Mouse (Mus musculus): ENCODE results near the gene Serbp1. TPM values are rescaled to one million over a fixed set of nuclear protein-coding genes. Genes with fewer than 3 reads are reported as not detected.

Serbp1 gene
- total and polyA plus RNA-seq, 2 experiments from 2014 or later, result 166 to 297 TPM

DNA sequence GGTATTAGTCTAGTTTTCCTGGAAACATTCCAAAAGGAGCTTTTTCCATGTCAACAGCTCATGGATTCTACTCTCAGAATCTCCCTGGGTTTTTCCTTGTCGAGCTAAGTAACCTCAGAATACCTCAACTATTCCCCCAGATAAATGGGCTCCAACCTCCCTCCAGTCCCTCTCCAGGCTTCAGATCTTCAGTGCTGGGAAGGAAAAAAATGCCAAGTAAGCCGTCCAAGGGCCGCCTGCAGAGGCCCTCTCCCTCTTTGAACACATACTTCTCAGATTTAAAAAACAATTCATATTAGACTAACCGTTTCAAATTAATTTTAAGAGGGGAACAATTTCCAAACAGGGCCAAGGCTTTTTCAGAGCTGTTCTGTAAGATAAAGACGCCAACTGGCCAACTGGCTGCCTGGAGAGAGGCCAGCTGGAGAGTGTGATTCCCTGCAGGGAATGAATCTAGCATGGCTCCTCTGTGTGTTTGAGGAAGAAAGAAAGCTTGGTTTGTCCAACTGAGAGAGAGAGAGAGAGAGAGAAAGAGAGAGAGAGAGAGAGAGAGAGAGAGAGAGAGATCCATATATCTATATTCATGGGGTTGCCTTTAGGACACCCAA lies 37.2 kb upstream of the Serbp1 start:
- no peaks in the 10 kb centered on the region for H3K36me3 ChIP-seq (ENCODE audit: insufficient read depth, low read length)
- ATAC-seq (ENCODE audit: low FRiP score) (no peak), DNase-seq (ENCODE audit: low spot score) (peak; percentile 63)
- 25% methylated on average over 5 of the region's 5 CpGs for WGBS
- no peaks in the 10 kb centered on the region for H3K9me3 ChIP-seq (ENCODE audit: low read length)
- TF ChIP-seq CTCF (IDR thresholded peaks at IDR 0.05), result no peak
- H3K4me3 ChIP-seq (ENCODE audit: low read depth, low read length), result no peak overlapping the region
- H3K27ac ChIP-seq (ENCODE audit: low read depth, low read length), result no peak overlapping the region
- H3K9ac ChIP-seq (replicated peaks; ENCODE audit: low read length, poor library complexity, severe bottlenecking), result no peak overlapping the region
- no peaks in the 10 kb centered on the region for H3K27me3 ChIP-seq (ENCODE audit: insufficient read depth, low read length)
- H3K4me1 ChIP-seq (ENCODE audit: insufficient read depth, low read length), result no peaks in the 10 kb centered on the region
- no peak overlapping the region for H3K4me2 ChIP-seq (ENCODE audit: low read depth, low read length, poor library complexity, severe bottlenecking)

DNA sequence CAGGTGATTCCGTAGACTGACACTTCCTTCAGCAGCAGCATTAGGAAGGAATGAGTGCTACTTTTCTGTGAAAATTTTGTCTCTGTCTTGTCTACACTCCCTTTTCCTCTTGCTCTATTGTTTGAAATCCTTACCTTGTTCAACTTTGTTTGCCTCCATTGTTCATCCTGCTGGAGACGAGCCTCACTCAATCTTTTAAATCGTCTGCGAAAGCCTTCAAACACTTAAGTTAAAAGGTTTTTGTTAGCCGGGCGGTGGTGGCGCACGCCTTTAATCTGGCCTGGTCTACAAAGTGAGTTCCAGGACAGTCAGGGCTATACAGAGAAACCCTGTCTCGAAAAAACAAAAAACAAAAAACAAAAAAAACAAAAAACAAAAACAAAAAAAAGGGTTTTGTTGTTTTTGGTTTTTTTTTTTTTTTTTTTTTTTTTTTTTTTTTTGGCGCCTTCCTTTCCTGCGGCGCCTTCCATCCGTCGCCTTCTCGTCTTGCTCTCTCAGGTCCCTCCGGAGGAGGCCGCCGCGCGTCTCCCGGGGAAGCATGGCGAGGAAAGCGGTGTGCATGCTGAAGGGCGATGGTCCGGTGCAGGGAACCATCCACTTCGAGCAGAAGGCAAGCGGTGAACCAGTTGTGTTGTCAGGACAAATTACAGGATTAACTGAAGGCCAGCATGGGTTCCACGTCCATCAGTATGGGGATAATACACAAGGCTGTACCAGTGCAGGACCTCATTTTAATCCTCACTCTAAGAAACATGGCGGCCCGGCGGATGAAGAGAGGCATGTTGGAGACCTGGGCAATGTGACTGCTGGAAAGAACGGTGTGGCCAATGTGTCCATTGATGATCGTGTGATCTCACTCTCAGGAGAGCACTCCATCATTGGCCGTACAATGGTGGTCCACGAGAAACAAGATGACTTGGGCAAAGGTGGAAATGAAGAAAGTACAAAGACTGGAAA lies 32.6 kb upstream of the Serbp1 start:
- WGBS, result 73% methylated on average over 35 of the region's 35 CpGs
- Histone ChIP-seq H3K4me1 (ENCODE audit: insufficient read depth, low read length) (no peaks in the 10 kb centered on the region), H3K27me3 (ENCODE audit: insufficient read depth, low read length) (no peaks in the 10 kb centered on the region), H3K4me2 (ENCODE audit: low read depth, low read length, poor library complexity, severe bottlenecking) (no peak overlapping the region), H3K27ac (ENCODE audit: low read depth, low read length) (no peak overlapping the region), H3K4me3 (ENCODE audit: low read depth, low read length) (no peak overlapping the region), H3K9ac (replicated peaks; ENCODE audit: low read length, poor library complexity, severe bottlenecking) (no peak overlapping the region), H3K36me3 (ENCODE audit: insufficient read depth, low read length) (no peaks in the 10 kb centered on the region), H3K9me3 (ENCODE audit: low read length) (no peaks in the 10 kb centered on the region)
- no peak for ATAC-seq (ENCODE audit: low FRiP score)
- no peak for TF ChIP-seq CTCF (IDR thresholded peaks at IDR 0.05)
- no peak for DNase-seq (ENCODE audit: low spot score)

GRCm38 (mm10) chr6:67212362-67212761 lies 25.6 kb upstream of the Serbp1 start:
- WGBS, result 86% methylated on average over 1 of the region's 1 CpGs
- H3K4me1 ChIP-seq (ENCODE audit: insufficient read depth, low read length), result no peaks in the 10 kb centered on the region
- ATAC-seq (ENCODE audit: low FRiP score), result no peak

DNA sequence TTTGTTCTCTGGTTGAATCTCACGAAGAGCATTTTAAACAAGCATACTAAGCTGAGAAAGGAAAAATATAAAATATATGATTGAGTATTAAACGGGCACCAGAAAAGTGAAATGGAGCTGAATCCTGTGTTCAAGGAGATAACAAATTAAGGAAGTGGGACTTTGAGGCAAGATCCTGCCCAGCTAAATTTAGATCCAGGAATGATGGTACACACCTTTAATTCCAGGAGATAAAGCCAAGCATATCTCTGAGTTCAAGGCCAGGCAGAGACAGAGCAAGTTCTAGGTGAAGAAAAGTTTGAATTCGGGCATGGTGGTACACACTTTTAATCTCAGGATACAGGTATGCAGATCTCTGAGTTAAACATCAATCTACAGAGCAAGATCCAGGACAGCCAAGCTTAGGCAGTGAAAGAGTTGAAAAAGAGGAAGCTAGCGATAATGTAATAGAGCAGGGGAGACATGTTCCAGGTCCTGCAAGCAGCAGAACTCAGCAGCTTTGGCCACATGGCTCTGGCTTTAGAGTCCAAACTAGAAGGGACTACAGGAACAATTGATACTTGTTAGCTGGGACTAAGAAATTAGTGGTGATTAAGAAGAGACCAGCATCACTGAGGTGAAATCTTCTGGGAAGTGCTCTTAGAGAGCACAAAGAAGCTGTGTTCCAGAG lies 24.4 kb upstream of the Serbp1 start:
- DNase-seq (ENCODE audit: low spot score) (no peak), ATAC-seq (ENCODE audit: low FRiP score) (no peak)
- H3K4me1 ChIP-seq (ENCODE audit: insufficient read depth, low read length), result no peaks in the 10 kb centered on the region
- H3K27ac ChIP-seq (ENCODE audit: low read depth, low read length), result no peak overlapping the region
- no peaks in the 10 kb centered on the region for H3K27me3 ChIP-seq (ENCODE audit: insufficient read depth, low read length)
- H3K4me2 ChIP-seq (ENCODE audit: low read depth, low read length, poor library complexity, severe bottlenecking), result no peak overlapping the region
- TF ChIP-seq CTCF (IDR thresholded peaks at IDR 0.05), result no peak
- no peaks in the 10 kb centered on the region for H3K36me3 ChIP-seq (ENCODE audit: insufficient read depth, low read length)
- no peaks in the 10 kb centered on the region for H3K9me3 ChIP-seq (ENCODE audit: low read length)
- H3K4me3 ChIP-seq (ENCODE audit: low read depth, low read length), result no peak overlapping the region
- 90% methylated on average over 4 of the region's 4 CpGs for WGBS
- H3K9ac ChIP-seq (replicated peaks; ENCODE audit: low read length, poor library complexity, severe bottlenecking), result no peak overlapping the region

More at GRCm38 (mm10) chr6:67212362-67212761, 25.6 kb upstream of the Serbp1 start:
- no peaks in the 10 kb centered on the region for H3K9me3 ChIP-seq (ENCODE audit: low read length)
- no peak for TF ChIP-seq CTCF (IDR thresholded peaks at IDR 0.05)
- H3K4me2 ChIP-seq (ENCODE audit: low read depth, low read length, poor library complexity, severe bottlenecking), result no peak overlapping the region
- no peaks in the 10 kb centered on the region for H3K36me3 ChIP-seq (ENCODE audit: insufficient read depth, low read length)
- H3K9ac ChIP-seq (replicated peaks; ENCODE audit: low read length, poor library complexity, severe bottlenecking), result no peak overlapping the region
- no peaks in the 10 kb centered on the region for H3K27me3 ChIP-seq (ENCODE audit: insufficient read depth, low read length)
- no peak for DNase-seq (ENCODE audit: low spot score)
- H3K4me3 ChIP-seq (ENCODE audit: low read depth, low read length), result no peak overlapping the region
- H3K27ac ChIP-seq (ENCODE audit: low read depth, low read length), result no peak overlapping the region

DNA sequence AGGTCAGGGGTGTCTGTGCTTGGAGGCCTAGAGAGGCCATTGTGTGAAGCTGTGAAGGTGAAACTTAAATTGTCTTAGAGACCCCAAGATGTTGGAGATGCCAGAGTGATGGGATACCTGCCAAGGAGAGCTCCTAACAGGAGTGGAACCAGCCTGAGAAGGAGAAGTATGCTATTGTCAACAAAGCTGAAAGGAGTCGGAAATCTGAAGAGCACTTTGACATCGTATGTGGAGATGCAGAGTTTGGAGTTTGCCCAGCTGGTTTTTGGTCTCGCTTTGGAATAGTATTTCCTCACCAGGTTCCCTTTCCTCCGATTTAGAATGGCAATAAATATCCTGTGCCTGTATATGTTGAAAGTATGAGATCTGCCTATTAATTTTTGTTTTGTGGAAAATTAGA lies 20.6 kb upstream of the Serbp1 start:
- Histone ChIP-seq H3K27me3 (ENCODE audit: insufficient read depth, low read length) (no peaks in the 10 kb centered on the region), H3K4me2 (ENCODE audit: low read depth, low read length, poor library complexity, severe bottlenecking) (no peak overlapping the region), H3K36me3 (ENCODE audit: insufficient read depth, low read length) (no peaks in the 10 kb centered on the region), H3K27ac (ENCODE audit: low read depth, low read length) (no peak overlapping the region), H3K4me3 (ENCODE audit: low read depth, low read length) (no peak overlapping the region), H3K9me3 (ENCODE audit: low read length) (no peaks in the 10 kb centered on the region), H3K4me1 (ENCODE audit: insufficient read depth, low read length) (no peaks in the 10 kb centered on the region), H3K9ac (replicated peaks; ENCODE audit: low read length, poor library complexity, severe bottlenecking) (no peak overlapping the region)
- no peak for ATAC-seq (ENCODE audit: low FRiP score)
- 90% methylated on average over 4 of the region's 4 CpGs for WGBS
- TF ChIP-seq CTCF (IDR thresholded peaks at IDR 0.05), result no peak
- DNase-seq (ENCODE audit: low spot score), result no peak
